Mouse (Mus musculus): ENCODE results near the gene Oaz1. TPM values are rescaled to one million over a fixed set of nuclear protein-coding genes. Genes with fewer than 3 reads are reported as not detected.

Gene Oaz1
- total RNA-seq (2014; fragmentation: Nextera tagmentation) (1,436 and 1,526 TPM in 2 replicates), total RNA-seq (2017) (220 and 353 TPM in 2 replicates)

- ATAC-seq (replicated peaks; ENCODE audit: low FRiP score, low TSS enrichment, poor library complexity, severe bottlenecking): peak; percentile 88
Observed at GRCm38 (mm10) chr10:80826151-80827062, at the start of gene Oaz1. Oaz1 (plus strand) TSS chr10:80826656.

- ATAC-seq (replicated peaks; ENCODE audit: low FRiP score, low TSS enrichment, poor library complexity, severe bottlenecking): no peak
Observed at GRCm38 (mm10) chr10:80777123-80777522, 49.3 kb upstream of the Oaz1 start.

GRCm38 (mm10) chr10:80779565-80779964, 46.9 kb upstream of the Oaz1 start:
- no peak for ATAC-seq (replicated peaks; ENCODE audit: low FRiP score, low TSS enrichment, poor library complexity, severe bottlenecking)

- ATAC-seq (replicated peaks; ENCODE audit: low FRiP score, low TSS enrichment, poor library complexity, severe bottlenecking): no peak
Observed at GRCm38 (mm10) chr10:80784302-80784701, 42.2 kb upstream of the Oaz1 start.

GRCm38 (mm10) chr10:80784871-80785270, 41.6 kb upstream of the Oaz1 start:
- ATAC-seq (replicated peaks; ENCODE audit: low FRiP score, low TSS enrichment, poor library complexity, severe bottlenecking): no peak

- no peak for ATAC-seq (replicated peaks; ENCODE audit: low FRiP score, low TSS enrichment, poor library complexity, severe bottlenecking)
Observed at GRCm38 (mm10) chr10:80785963-80786362, 40.5 kb upstream of the Oaz1 start.

GRCm38 (mm10) chr10:80787517-80787916, 38.9 kb upstream of the Oaz1 start:
- no peak for ATAC-seq (replicated peaks; ENCODE audit: low FRiP score, low TSS enrichment, poor library complexity, severe bottlenecking)

- no peak for ATAC-seq (replicated peaks; ENCODE audit: low FRiP score, low TSS enrichment, poor library complexity, severe bottlenecking)
Observed at GRCm38 (mm10) chr10:80790761-80791404, 35.6 kb upstream of the Oaz1 start.

- ATAC-seq (replicated peaks; ENCODE audit: low FRiP score, low TSS enrichment, poor library complexity, severe bottlenecking): no peak
Observed at GRCm38 (mm10) chr10:80791476-80792174, 34.8 kb upstream of the Oaz1 start.

GRCm38 (mm10) chr10:80792175-80793032, 34.1 kb upstream of the Oaz1 start:
- ATAC-seq (replicated peaks; ENCODE audit: low FRiP score, low TSS enrichment, poor library complexity, severe bottlenecking): no peak

GRCm38 (mm10) chr10:80793033-80793784, 33.2 kb upstream of the Oaz1 start:
- ATAC-seq (replicated peaks; ENCODE audit: low FRiP score, low TSS enrichment, poor library complexity, severe bottlenecking): no peak

GRCm38 (mm10) chr10:80793803-80794202, 32.7 kb upstream of the Oaz1 start:
- ATAC-seq (replicated peaks; ENCODE audit: low FRiP score, low TSS enrichment, poor library complexity, severe bottlenecking): no peak

- ATAC-seq (replicated peaks; ENCODE audit: low FRiP score, low TSS enrichment, poor library complexity, severe bottlenecking): no peak
Observed at GRCm38 (mm10) chr10:80794750-80795149, 31.7 kb upstream of the Oaz1 start.

GRCm38 (mm10) chr10:80796307-80796848, 30.1 kb upstream of the Oaz1 start:
- ATAC-seq (replicated peaks; ENCODE audit: low FRiP score, low TSS enrichment, poor library complexity, severe bottlenecking): no peak

- no peak for ATAC-seq (replicated peaks; ENCODE audit: low FRiP score, low TSS enrichment, poor library complexity, severe bottlenecking)
Observed at GRCm38 (mm10) chr10:80797186-80798149, 29.0 kb upstream of the Oaz1 start.

GRCm38 (mm10) chr10:80798150-80799006, 28.1 kb upstream of the Oaz1 start, which contains the start of the genes Sf3a2 and Plekhj1:
Sf3a2 (plus strand) TSS chr10:80798198.
Plekhj1 (minus strand) TSS chr10:80798626.
- peak; percentile 81 for ATAC-seq (replicated peaks; ENCODE audit: low FRiP score, low TSS enrichment, poor library complexity, severe bottlenecking)

Data from megakaryocyte-erythroid progenitor cell, adult 5-6 weeks (primary cell).